In genomic region chr5:129518786-129519185, GRCm38 (mm10) we compare ENCODE assay signal across 19 mouse cellular contexts. TPM values are rescaled to one million over a fixed set of nuclear protein-coding genes. Genes with fewer than 3 reads are reported as not detected.
A peak's percentile ranks its signal among the peaks of the same experiment; 100 is the strongest.
DNase-seq lines count a peak whose midpoint lies in the region; TF ChIP-seq lines count a peak whose summit lies in the region.
"Had no signal": no experiment of that assay in that cellular context is flagged by ENCODE, and none has a peak within 500 bp of the region (broad histone marks: within the 10 kb centered on the region; RNA-seq: fewer than 3 reads in every experiment).

No protein-coding gene starts in this region.

- no peak for TF ChIP-seq POLR2A in cerebellum, adult 2 months (IDR thresholded peaks at IDR 0.05; ENCODE audit: borderline replicate concordance, insufficient read depth, low read length)

- no peaks in the 10 kb centered on the region for H3K27me3 ChIP-seq in cerebellum, adult 2 months (ENCODE audit: control insufficient read depth, insufficient read depth, low read length)
- H3K27me3 ChIP-seq: heart, embryonic 13.5 days; kidney, embryonic 15.5 days; midbrain, embryonic 13.5 days; neural tube, embryonic 13.5 days; stomach, embryonic 15.5 days had no signal

- H3K4me1 ChIP-seq in cerebellum, adult 2 months (ENCODE audit: control insufficient read depth, insufficient read depth, low read length), result peaks cover 22% of the 10 kb centered on the region
- H3K4me1 ChIP-seq: kidney, embryonic 15.5 days; midbrain, embryonic 13.5 days; neural tube, embryonic 13.5 days; stomach, embryonic 15.5 days had no signal

- no peak for TF ChIP-seq CTCF in cerebellum, adult 2 months (IDR thresholded peaks at IDR 0.05; ENCODE audit: borderline replicate concordance, insufficient read depth, low read depth, low read length)

- no peak overlapping the region for H3K4me3 ChIP-seq in cerebellum, adult 2 months (replicated peaks; ENCODE audit: insufficient read depth, low read depth, low read length)
- H3K4me3 ChIP-seq: gastrocnemius, adult 2 months; heart, adult 2 months; heart, embryonic 13.5 days; kidney, embryonic 15.5 days; midbrain, embryonic 13.5 days; neural tube, embryonic 13.5 days; stomach, embryonic 15.5 days had no signal

- whole genome bisulfite sequencing in cerebellum, adult 2 months, result 3% methylated on average over 1 of the region's 1 CpGs

- intact Hi-C loops in heart, postnatal 25 days (cut with DNase I), result no loop called here

- DNase-seq in Muller cell, postnatal 12 days (ENCODE audit: inconsistent ontology term), result peak; percentile 62
- peak; percentile 67 for DNase-seq in brain, adult 2 months (ENCODE audit: low read depth, low spot score)
- peak; percentile 61 to 77 for DNase-seq in cerebellum, adult 2 months
- DNase-seq in cerebellum, postnatal 25 days, result peak; percentile 51 to 53
- no peak for DNase-seq in heart, postnatal 25 days (ENCODE audit: low spot score)
- no peak for DNase-seq in ovary, postnatal 36 days (ENCODE audit: low spot score)
- no peak for DNase-seq in thymus, postnatal 25 days
- DNase-seq: heart, adult 2 months; layer of hippocampus, postnatal 36 days; lung, adult 2 months; lung, postnatal 10 days had no signal

- H3K27ac ChIP-seq in cerebellum, adult 2 months (ENCODE audit: insufficient read depth, low read length), result peak overlapping the region; percentile 69
- H3K27ac ChIP-seq: heart, adult 2 months; heart, embryonic 13.5 days; kidney, embryonic 15.5 days; liver, embryonic 14.5 days; macrophage; midbrain, embryonic 13.5 days; neural tube, embryonic 13.5 days; stomach, embryonic 15.5 days had no signal

RNA-seq across cellular contexts. Expression of gene Sfswap, which starts 17.8 kb away (rescaled TPM):
- 191 and 194 TPM in 2 replicates for polyA plus RNA-seq in cerebellum, adult 2 months (2012; rRNA removed)
- total RNA-seq in heart, postnatal 25 days (2021), result 10 to 100 TPM; 30.3 to 33.7 TPM

Comparison
In these comparisons a context has a peak if more than half of its experiments do, and no peak if none do; other contexts are left out.
1. DNase-seq: peak in Muller cell, postnatal 12 days (single experiment), brain, adult 2 months (single experiment), cerebellum, adult 2 months (2 of 2) and cerebellum, postnatal 25 days (2 of 2); none in heart, postnatal 25 days (single experiment), ovary, postnatal 36 days (single experiment) and thymus, postnatal 25 days (single experiment).